ENCODE assay signal across 24 mouse cellular contexts in the genomic region with DNA sequence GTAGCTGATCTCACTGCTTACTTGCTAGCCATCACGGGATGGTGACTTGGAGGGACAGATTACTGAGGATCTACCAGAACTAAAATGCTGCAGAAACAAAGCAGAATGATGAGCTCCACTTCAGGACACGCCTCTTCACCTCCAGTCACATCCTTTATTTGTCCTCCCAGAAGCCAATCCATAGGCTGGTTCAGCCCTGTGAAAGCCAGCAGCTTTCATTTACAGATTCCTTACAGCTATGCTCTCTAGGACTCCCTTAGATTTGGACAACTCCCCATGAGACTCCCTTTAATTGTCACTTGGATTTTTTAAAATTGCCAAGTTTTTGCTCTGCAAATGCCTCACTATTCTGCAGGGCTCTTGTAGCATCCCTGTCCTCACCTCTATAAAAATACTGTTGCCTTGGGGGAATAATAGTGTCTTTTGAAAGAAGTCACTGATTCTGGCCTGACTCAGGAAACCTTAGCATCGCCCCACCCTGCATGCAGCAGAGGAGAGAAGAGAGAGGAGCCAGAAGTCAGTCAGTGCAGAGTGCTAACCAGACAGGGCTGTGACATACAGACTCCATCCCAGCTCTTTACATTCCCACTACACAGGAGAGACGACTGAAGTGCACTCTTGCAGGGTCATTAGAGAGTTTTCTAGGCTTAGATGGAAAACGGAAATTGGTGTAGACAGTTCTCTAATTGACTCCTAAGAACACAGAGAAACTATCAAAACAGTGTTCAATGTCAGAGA. TPM values are rescaled to one million over a fixed set of nuclear protein-coding genes. Genes with fewer than 3 reads are reported as not detected.
A peak's percentile ranks its signal among the peaks of the same experiment; 100 is the strongest.
DNase-seq lines count a peak whose midpoint lies in the region; ATAC-seq and TF ChIP-seq lines count a peak whose summit lies in the region.
"Had no signal": no experiment of that assay in that cellular context is flagged by ENCODE, and none has a peak within 500 bp of the region (broad histone marks: within the 10 kb centered on the region; RNA-seq: fewer than 3 reads in every experiment).

No protein-coding gene starts in this region.

- no peak for TF ChIP-seq POLR2A in brain, embryonic 14.5 days (IDR thresholded peaks at IDR 0.05; ENCODE audit: borderline replicate concordance, extremely low read depth, insufficient read depth, insufficient read length, poor library complexity, severe bottlenecking)

- no peak overlapping the region for H3K4me3 ChIP-seq in intestine, embryonic 14.5 days (ENCODE audit: low read depth, low read length)
- H3K4me3 ChIP-seq in intestine, embryonic 15.5 days (replicated peaks): no peak overlapping the region
- no peak overlapping the region for H3K4me3 ChIP-seq in forebrain, embryonic 16.5 days (replicated peaks; ENCODE audit: low read length)
- no peak overlapping the region for H3K4me3 ChIP-seq in midbrain, embryonic 16.5 days (ENCODE audit: low read depth, low read length)
- no peak overlapping the region for H3K4me3 ChIP-seq in heart, embryonic 10.5 days
- H3K4me3 ChIP-seq: kidney, embryonic 15.5 days; neural tube, embryonic 12.5 days had no signal

- DNase-seq in intestine, embryonic 14.5 days (ENCODE audit: low spot score): no peak
- peak; percentile 37 for DNase-seq in brain, embryonic 14.5 days (ENCODE audit: low read depth)
- DNase-seq in thymus, postnatal 4 days: no peak
- DNase-seq in heart, embryonic 10.5 days (ENCODE audit: low spot score): no peak
- DNase-seq: adrenal gland, postnatal 25 days; cerebellum, adult 9-11 months; gastrocnemius, postnatal 14 days; heart, postnatal 10 days; left cerebral cortex, postnatal 4 days; lung, adult 2 months; lung, postnatal 36 days; thymus, adult 18-20 months had no signal

- H3K4me1 ChIP-seq in intestine, embryonic 14.5 days (replicated peaks; ENCODE audit: control insufficient read depth, insufficient read depth, low read length): peaks cover 19% of the 10 kb centered on the region
- H3K4me1 ChIP-seq in intestine, embryonic 15.5 days (replicated peaks): peaks cover 8% of the 10 kb centered on the region; the same call in 1 of the 2 replicates
- peaks cover 28% of the 10 kb centered on the region for H3K4me1 ChIP-seq in forebrain, embryonic 16.5 days (replicated peaks; ENCODE audit: control insufficient read depth, insufficient read depth, low read length)
- H3K4me1 ChIP-seq in midbrain, embryonic 16.5 days (ENCODE audit: control insufficient read depth, insufficient read depth, low read length): peaks cover 45% of the 10 kb centered on the region
- H3K4me1 ChIP-seq in heart, embryonic 10.5 days: peaks cover 32% of the 10 kb centered on the region
- H3K4me1 ChIP-seq: kidney, embryonic 15.5 days had no signal

- TF ChIP-seq CTCF in brain, embryonic 14.5 days (IDR thresholded peaks at IDR 0.05; ENCODE audit: borderline replicate concordance, extremely low read depth, insufficient read depth, insufficient read length): no peak

- 0 out of 2 replicates have a peak, but pooled peaks cover 8% of the 10 kb centered on the region for H3K36me3 ChIP-seq in intestine, embryonic 14.5 days (ENCODE audit: control insufficient read depth, insufficient read depth, low read length)
- no peaks in the 10 kb centered on the region for H3K36me3 ChIP-seq in intestine, embryonic 15.5 days
- H3K36me3 ChIP-seq in forebrain, embryonic 16.5 days (ENCODE audit: control insufficient read depth, insufficient read depth): no peaks in the 10 kb centered on the region
- H3K36me3 ChIP-seq in midbrain, embryonic 16.5 days (ENCODE audit: control insufficient read depth, insufficient read depth, low read length): no peaks in the 10 kb centered on the region
- no peaks in the 10 kb centered on the region for H3K36me3 ChIP-seq in heart, embryonic 10.5 days
- H3K36me3 ChIP-seq: neural tube, embryonic 12.5 days had no signal

- peak overlapping the region; percentile 24; the same call in 1 of the 2 replicates for H3K27ac ChIP-seq in intestine, embryonic 14.5 days (ENCODE audit: low read depth)
- H3K27ac ChIP-seq in intestine, embryonic 15.5 days: no peak overlapping the region
- peak overlapping the region; percentile 62 for H3K27ac ChIP-seq in forebrain, embryonic 16.5 days (ENCODE audit: low read length)
- peak overlapping the region; percentile 83 for H3K27ac ChIP-seq in midbrain, embryonic 16.5 days (ENCODE audit: low read length)
- no peak overlapping the region for H3K27ac ChIP-seq in heart, embryonic 10.5 days
- H3K27ac ChIP-seq: kidney, embryonic 15.5 days; neural tube, embryonic 12.5 days had no signal

- 63% methylated on average over 5 of the region's 5 CpGs for WGBS in intestine, embryonic 14.5 days
- WGBS in intestine, embryonic 15.5 days: 65% methylated on average over 5 of the region's 5 CpGs
- WGBS in forebrain, embryonic 16.5 days: 59% methylated on average over 5 of the region's 5 CpGs
- WGBS in midbrain, embryonic 16.5 days: 51% methylated on average over 5 of the region's 5 CpGs
- WGBS in heart, embryonic 10.5 days: 75% methylated on average over 5 of the region's 5 CpGs

- no peak overlapping the region for H3K9ac ChIP-seq in intestine, embryonic 14.5 days (ENCODE audit: low read length)
- no peak overlapping the region for H3K9ac ChIP-seq in intestine, embryonic 15.5 days
- no peak overlapping the region for H3K9ac ChIP-seq in forebrain, embryonic 16.5 days (replicated peaks; ENCODE audit: low read depth, low read length)
- H3K9ac ChIP-seq in midbrain, embryonic 16.5 days (ENCODE audit: low read depth, low read length): no peak overlapping the region
- H3K9ac ChIP-seq: kidney, embryonic 15.5 days; neural tube, embryonic 12.5 days had no signal

- ATAC-seq in intestine, embryonic 14.5 days (replicated peaks; ENCODE audit: low FRiP score, low TSS enrichment, low read depth): no peak
- no peak for ATAC-seq in intestine, embryonic 15.5 days
- no peak for ATAC-seq in forebrain, embryonic 16.5 days
- ATAC-seq in midbrain, embryonic 16.5 days: peak; percentile 83
- ATAC-seq: activated CD4-positive, CD25-positive, alpha-beta regulatory T cell, adult 4 months; Patski had no signal

- no peaks in the 10 kb centered on the region for H3K9me3 ChIP-seq in intestine, embryonic 14.5 days (ENCODE audit: control insufficient read depth, low read length)
- H3K9me3 ChIP-seq in intestine, embryonic 15.5 days: no peaks in the 10 kb centered on the region
- no peaks in the 10 kb centered on the region for H3K9me3 ChIP-seq in forebrain, embryonic 16.5 days (ENCODE audit: control insufficient read depth, low read length)
- no peaks in the 10 kb centered on the region for H3K9me3 ChIP-seq in midbrain, embryonic 16.5 days (replicated peaks; ENCODE audit: control insufficient read depth, low read length, poor library complexity, severe bottlenecking)
- no peaks in the 10 kb centered on the region for H3K9me3 ChIP-seq in heart, embryonic 10.5 days
- H3K9me3 ChIP-seq: kidney, embryonic 15.5 days; neural tube, embryonic 12.5 days had no signal

- no peaks in the 10 kb centered on the region for H3K27me3 ChIP-seq in intestine, embryonic 14.5 days (replicated peaks; ENCODE audit: control insufficient read depth, insufficient read depth, low read length)
- no peaks in the 10 kb centered on the region for H3K27me3 ChIP-seq in intestine, embryonic 15.5 days (replicated peaks)
- H3K27me3 ChIP-seq in forebrain, embryonic 16.5 days (replicated peaks; ENCODE audit: control insufficient read depth, insufficient read depth, low read length): no peaks in the 10 kb centered on the region
- no peaks in the 10 kb centered on the region for H3K27me3 ChIP-seq in midbrain, embryonic 16.5 days (ENCODE audit: control insufficient read depth, insufficient read depth, low read depth, low read length)
- no peaks in the 10 kb centered on the region for H3K27me3 ChIP-seq in heart, embryonic 10.5 days (ENCODE audit: insufficient read depth, poor library complexity, severe bottlenecking)
- H3K27me3 ChIP-seq: kidney, embryonic 15.5 days; neural tube, embryonic 12.5 days; Patski had no signal

- H3K4me2 ChIP-seq in intestine, embryonic 14.5 days (ENCODE audit: low read length): no peak overlapping the region
- H3K4me2 ChIP-seq in intestine, embryonic 15.5 days (replicated peaks): no peak overlapping the region
- H3K4me2 ChIP-seq in forebrain, embryonic 16.5 days (ENCODE audit: low read length): no peak overlapping the region
- peak overlapping the region; percentile 10 for H3K4me2 ChIP-seq in midbrain, embryonic 16.5 days (ENCODE audit: low read length)
- H3K4me2 ChIP-seq: kidney, embryonic 15.5 days; neural tube, embryonic 12.5 days had no signal

RNA-seq across cellular contexts. Expression of a gene that starts 38.3 kb away (rescaled TPM):
- 64.3 and 70.5 TPM in 2 replicates for polyA plus RNA-seq in intestine, embryonic 14.5 days (2014; fragmentation: Nextera tagmentation; extraction: Ambion mirVana)
- 63.6 and 72.2 TPM in 2 replicates for polyA plus RNA-seq in intestine, embryonic 15.5 days (2015; fragmentation: Nextera tagmentation; extraction: Ambion mirVana)
- polyA plus RNA-seq in brain, embryonic 14.5 days (2012; rRNA removed): 54.7 and 64.8 TPM in 2 replicates
- 55.1 and 57.4 TPM in 2 replicates for polyA plus RNA-seq in forebrain, embryonic 16.5 days (2015; fragmentation: Nextera tagmentation; extraction: Ambion mirVana)
- 46.2 and 46.4 TPM in 2 replicates for polyA plus RNA-seq in midbrain, embryonic 16.5 days (2015; fragmentation: Nextera tagmentation; extraction: Ambion mirVana)
- polyA plus RNA-seq in heart, embryonic 10.5 days (2016; fragmentation: Nextera tagmentation; extraction: Ambion mirVana): 66.2 and 74.0 TPM in 2 replicates

RNA-seq across cellular contexts. Expression of a gene that starts 52.7 kb away (rescaled TPM):
- not detected in 2 replicates for polyA plus RNA-seq in intestine, embryonic 14.5 days (2014; fragmentation: Nextera tagmentation; extraction: Ambion mirVana)
- polyA plus RNA-seq in intestine, embryonic 15.5 days (2015; fragmentation: Nextera tagmentation; extraction: Ambion mirVana): not detected in 2 replicates
- polyA plus RNA-seq in brain, embryonic 14.5 days (2012; rRNA removed): 0.16 TPM in 1 of 2 replicates, not detected in the other
- not detected in 2 replicates for polyA plus RNA-seq in forebrain, embryonic 16.5 days (2015; fragmentation: Nextera tagmentation; extraction: Ambion mirVana)
- polyA plus RNA-seq in midbrain, embryonic 16.5 days (2015; fragmentation: Nextera tagmentation; extraction: Ambion mirVana): not detected in 2 replicates
- polyA plus RNA-seq in heart, embryonic 10.5 days (2016; fragmentation: Nextera tagmentation; extraction: Ambion mirVana): not detected in 2 replicates
- polyA plus RNA-seq: activated CD4-positive, CD25-positive, alpha-beta regulatory T cell, adult 4 months; C2C12; intestine, embryonic 16.5 days; kidney, embryonic 15.5 days; large intestine, adult 2 months; liver, adult 2 months; lung, adult 2 months; neural tube, embryonic 12.5 days; Patski; urinary bladder, adult 2 months had no signal

Comparison
In these comparisons a context has a peak if more than half of its experiments do, and no peak if none do; other contexts are left out.
1. H3K27ac ChIP-seq: peak in intestine, embryonic 14.5 days (single experiment), forebrain, embryonic 16.5 days (single experiment) and midbrain, embryonic 16.5 days (single experiment); none in intestine, embryonic 15.5 days (single experiment) and heart, embryonic 10.5 days (single experiment).